8 mouse cellular contexts compared by ENCODE assay signal in the genomic region with DNA sequence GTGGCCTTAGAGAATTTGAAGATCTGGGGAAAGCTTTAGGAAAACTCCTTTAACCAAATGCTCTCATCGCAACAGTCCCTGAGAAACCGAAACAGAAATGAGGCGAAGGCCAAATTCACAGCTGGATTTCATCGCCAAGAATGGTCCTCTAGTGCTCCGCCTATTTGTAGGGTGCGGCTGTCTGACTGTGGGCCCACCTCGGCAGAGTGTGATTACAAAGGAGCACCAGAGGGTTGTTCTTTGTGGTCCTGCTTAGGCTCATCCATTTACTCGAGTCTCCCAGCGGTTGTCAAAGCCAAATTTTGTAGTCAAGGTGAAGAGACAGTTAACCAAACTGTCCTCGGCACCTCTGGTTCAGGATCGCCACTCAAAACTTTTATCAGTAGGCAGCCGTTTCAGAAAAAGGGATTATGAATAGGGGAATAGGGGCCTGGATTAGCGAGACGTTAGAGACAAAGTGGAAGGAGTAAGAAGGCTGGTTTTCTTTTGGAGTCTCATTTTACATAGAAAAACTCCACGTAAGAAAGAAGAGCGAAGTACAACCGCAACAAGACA. TPM values are rescaled to one million over a fixed set of nuclear protein-coding genes. Genes with fewer than 3 reads are reported as not detected.
A peak's percentile ranks its signal among the peaks of the same experiment; 100 is the strongest.
DNase-seq lines count a peak whose midpoint lies in the region; ATAC-seq and TF ChIP-seq lines count a peak whose summit lies in the region.

No protein-coding gene starts in this region.

- no peak overlapping the region for H3K27ac ChIP-seq in CH12.LX (ENCODE audit: insufficient read depth, low read depth)
- H3K27ac ChIP-seq in embryonic facial prominence, embryonic 10.5 days (replicated peaks), result no peak overlapping the region
- H3K27ac ChIP-seq in heart, embryonic 15.5 days, result no peak overlapping the region
- no peak overlapping the region for H3K27ac ChIP-seq in thymus, adult 2 months (ENCODE audit: control insufficient read depth, insufficient read depth, low read length)

- H3K4me1 ChIP-seq in CH12.LX (ENCODE audit: control insufficient read depth in 1 of 2, insufficient read depth in 2 of 2), result peaks cover 0 to 24% of the 10 kb centered on the region in 2 experiments; a peak in 2 of 4 replicates
- H3K4me1 ChIP-seq in embryonic facial prominence, embryonic 10.5 days, result peaks cover 43% of the 10 kb centered on the region
- H3K4me1 ChIP-seq in heart, embryonic 15.5 days (replicated peaks), result peaks cover 15% of the 10 kb centered on the region
- peaks cover 14% of the 10 kb centered on the region for H3K4me1 ChIP-seq in thymus, adult 2 months (replicated peaks; ENCODE audit: control insufficient read depth, insufficient read depth, low read length)

- TF ChIP-seq EP300 in CH12.LX (IDR thresholded peaks at IDR 0.05; ENCODE audit: low read length), result no peak

- H3K9me3 ChIP-seq in CH12.LX (replicated peaks; ENCODE audit: low read length), result no peaks in the 10 kb centered on the region
- H3K9me3 ChIP-seq in embryonic facial prominence, embryonic 10.5 days, result no peaks in the 10 kb centered on the region
- no peaks in the 10 kb centered on the region for H3K9me3 ChIP-seq in heart, embryonic 15.5 days (replicated peaks)

- dilution Hi-C loops in CH12.LX (cut with MboI; ENCODE audit: extremely low pct_ligation_motif_present, extremely low pct_unique_long_range_greater_than_20kb, low sequenced_read_pairs), result no loop called here

- DNase-seq in CH12.LX (ENCODE audit: extremely low read depth), result no peak
- peak; percentile 24 for DNase-seq in embryonic facial prominence, embryonic 10.5 days (ENCODE audit: low spot score)
- DNase-seq in kidney, postnatal 14 days, result peak; percentile 46
- peak; percentile 83 for DNase-seq in lung, postnatal 36 days
- DNase-seq in left cerebral cortex, adult 8-10 months (ENCODE audit: low spot score in 2 of 2), result no peak
- DNase-seq in thymus, adult 2 months, result no peak
- no peak for DNase-seq in cerebellum, postnatal 10 days

- TF ChIP-seq POLR2A in CH12.LX (IDR thresholded peaks at IDR 0.05; ENCODE audit: low read depth, low read length), result no peak
- no peak for TF ChIP-seq POLR2A in thymus, adult 2 months (IDR thresholded peaks at IDR 0.05; ENCODE audit: control insufficient read depth, extremely low read depth, insufficient read depth, low read length, poor library complexity)

- peaks cover 9% of the 10 kb centered on the region for H3K27me3 ChIP-seq in CH12.LX (replicated peaks)
- H3K27me3 ChIP-seq in embryonic facial prominence, embryonic 10.5 days (replicated peaks; ENCODE audit: low read depth, poor library complexity, severe bottlenecking), result peaks cover 48% of the 10 kb centered on the region
- H3K27me3 ChIP-seq in heart, embryonic 15.5 days, result 0 out of 2 replicates have a peak, but pooled peaks cover 12% of the 10 kb centered on the region
- H3K27me3 ChIP-seq in thymus, adult 2 months (ENCODE audit: control insufficient read depth, insufficient read depth, low read length), result no peaks in the 10 kb centered on the region

- no peak overlapping the region for H3K4me3 ChIP-seq in CH12.LX (replicated peaks in 1 of 3; ENCODE audit: low read depth in 2 of 3, low read length in 2 of 3, poor library complexity in 1 of 3)
- peak overlapping the region; percentile 82; the same call in 1 of the 2 replicates for H3K4me3 ChIP-seq in embryonic facial prominence, embryonic 10.5 days
- peak overlapping the region; percentile 89 for H3K4me3 ChIP-seq in heart, embryonic 15.5 days
- H3K4me3 ChIP-seq in thymus, adult 2 months (ENCODE audit: control insufficient read depth, insufficient read depth, low read length), result no peak overlapping the region

- H3K4me2 ChIP-seq in CH12.LX (ENCODE audit: insufficient read depth, low read depth, poor library complexity, severe bottlenecking), result peak overlapping the region; percentile 92
- H3K4me2 ChIP-seq in heart, embryonic 15.5 days, result peak overlapping the region; percentile 96

- no peak for TF ChIP-seq RAD21 in CH12.LX (IDR thresholded peaks at IDR 0.05; ENCODE audit: low read depth, low read length)

- in situ Hi-C loops in CH12.LX (cut with MboI; ENCODE audit: low pct_ligation_motif_present, low pct_unique_long_range_greater_than_20kb, low sequenced_read_pairs), result loop anchor here (10.0 to 25.0 kb wide), 3 partner anchors 178 to 1196 kb away; a partner anchor contains a TSS

- peaks cover 20% of the 10 kb centered on the region for H3K79me2 ChIP-seq in CH12.LX (replicated peaks; ENCODE audit: control insufficient read depth, extremely low read depth, insufficient read depth, poor library complexity, severe bottlenecking)

- no peaks in the 10 kb centered on the region for H3K36me3 ChIP-seq in CH12.LX (replicated peaks in 1 of 2; ENCODE audit: control insufficient read depth in 1 of 2, insufficient read depth in 1 of 2, low read length in 1 of 2)
- H3K36me3 ChIP-seq in embryonic facial prominence, embryonic 10.5 days (replicated peaks), result no peaks in the 10 kb centered on the region
- H3K36me3 ChIP-seq in heart, embryonic 15.5 days, result no peaks in the 10 kb centered on the region
- H3K36me3 ChIP-seq in thymus, adult 2 months (ENCODE audit: control insufficient read depth, insufficient read depth, low read length), result no peaks in the 10 kb centered on the region

- WGBS in embryonic facial prominence, embryonic 10.5 days, result 10% methylated on average over 17 of the region's 17 CpGs
- 15% methylated on average over 17 of the region's 17 CpGs for WGBS in heart, embryonic 15.5 days
- WGBS in thymus, adult 2 months, result 49% methylated on average over 17 of the region's 17 CpGs

- no peak overlapping the region for H3K9ac ChIP-seq in CH12.LX (ENCODE audit: insufficient read depth, low read depth)
- no peak overlapping the region for H3K9ac ChIP-seq in heart, embryonic 15.5 days

- TF ChIP-seq CTCF in CH12.LX (conservative IDR thresholded peaks at IDR 0.05 in 1 of 2, IDR thresholded peaks at IDR 0.05 in 1 of 2; ENCODE audit: low read depth in 2 of 2, low read length in 2 of 2), result no peak
- no peak for TF ChIP-seq CTCF in thymus, adult 2 months (IDR thresholded peaks at IDR 0.05; ENCODE audit: borderline replicate concordance, control insufficient read depth, extremely low read depth, insufficient read depth, low read length, poor library complexity)

- no peak for ATAC-seq in heart, embryonic 15.5 days (replicated peaks; ENCODE audit: insufficient number of reproducible peaks, insufficient read depth, low FRiP score, low read depth)

TF ChIP-seq in CH12.LX, 34 proteins besides CTCF, POLR2A, EP300 and RAD21:
- TF ChIP-seq MAZ (IDR thresholded peaks at IDR 0.05; ENCODE audit: low read depth, low read length) (no peak), SMC3 (IDR thresholded peaks at IDR 0.05; ENCODE audit: low read depth, low read length) (no peak), RCOR1 (conservative IDR thresholded peaks at IDR 0.05; ENCODE audit: low read depth, low read length) (no peak)

RNA-seq across cellular contexts. Expression of a gene that starts 1.5 kb away (rescaled TPM):
- total RNA-seq in CH12.LX (2012; rRNA removed) (1.2 and 1.3 TPM in 2 replicates), CH12.LX (2014; rRNA removed) (0.50 and 0.79 TPM in 2 replicates)
- polyA plus RNA-seq in CH12.LX (2012; ENCODE audit: insufficient read length, low read depth), result 6.0 and 6.9 TPM in 2 replicates
- 3.7 TPM in 2 replicates for polyA plus RNA-seq in embryonic facial prominence, embryonic 10.5 days (2016; fragmentation: Nextera tagmentation; extraction: Ambion mirVana)
- polyA plus RNA-seq in heart, embryonic 15.5 days (2015; fragmentation: Nextera tagmentation; extraction: Ambion mirVana), result 5.4 and 7.1 TPM in 2 replicates
- 10 to 100 TPM; 17.5 to 20.3 (median 19.0) TPM for total RNA-seq in left cerebral cortex, adult 8-10 months (2022)
- polyA plus RNA-seq in thymus, adult 2 months (2012; rRNA removed), result 20.9 and 30.6 TPM in 2 replicates

Comparison
In these comparisons a context has a peak if more than half of its experiments do, and no peak if none do; other contexts are left out.
1. DNase-seq: peak in embryonic facial prominence, embryonic 10.5 days (single experiment), kidney, postnatal 14 days (single experiment) and lung, postnatal 36 days (single experiment); none in CH12.LX (single experiment), left cerebral cortex, adult 8-10 months (0 of 2), thymus, adult 2 months (single experiment) and cerebellum, postnatal 10 days (0 of 2).
2. H3K4me3 ChIP-seq: peak in embryonic facial prominence, embryonic 10.5 days (single experiment) and heart, embryonic 15.5 days (single experiment); none in CH12.LX (0 of 3) and thymus, adult 2 months (single experiment).